Mouse (Mus musculus) CH12.LX (cell line): ENCODE data around the gene Siglec1. TPM values are rescaled to one million over a fixed set of nuclear protein-coding genes. Genes with fewer than 3 reads are reported as not detected.

Experiments used
- DNase-seq: peaks from one replicate; pipeline ENCODE4 v3.0.0-alpha.2; 2013; ENCODE audit errors: extremely low read depth
- H3K27ac ChIP-seq: 2 replicates; pipeline ENCODE4 v1.5.1; 2012; ENCODE audit warnings: low read depth, mild to moderate bottlenecking, control low read depth, moderate library complexity; ENCODE audit not compliant: insufficient read depth
- H3K27me3 ChIP-seq: replicated peaks from 2 replicates; pipeline ENCODE3; 2012; ENCODE audit warnings: inconsistent platforms
- H3K36me3 ChIP-seq, 2 experiments: replicated peaks in 1 of 2; 2 replicates each; pipeline versions ENCODE3 to v1.6.1; 2012; ENCODE audit warnings: inconsistent platforms in 1 of 2, low read length in 1 of 2, mild to moderate bottlenecking in 1 of 2, mixed read lengths in 1 of 2, moderate library complexity in 1 of 2; ENCODE audit not compliant: control insufficient read depth in 1 of 2, insufficient read depth in 1 of 2
- H3K4me1 ChIP-seq, 2 experiments: 2 replicates each; pipeline ENCODE4 v1.6.1; 2012; ENCODE audit warnings: inconsistent platforms in 1 of 2, moderate library complexity in 1 of 2; ENCODE audit not compliant: insufficient read depth in 2 of 2, control insufficient read depth in 1 of 2
- H3K4me2 ChIP-seq: 2 replicates; pipeline ENCODE4 v1.6.1; 2012; ENCODE audit warnings: low read depth, mild to moderate bottlenecking, control low read depth; ENCODE audit not compliant: poor library complexity, insufficient read depth, severe bottlenecking
- H3K4me3 ChIP-seq, 3 experiments: fragments of 150-350 bp in 1 of 3; sonication (generic) in 1 of 3; replicated peaks in 1 of 3; 2 replicates each; pipeline versions ENCODE3 to v1.5.1; 2011 to 2012; ENCODE audit warnings: low read depth in 2 of 3, low read length in 2 of 3, mild to moderate bottlenecking in 2 of 3, moderate library complexity in 2 of 3, control low read depth in 1 of 3, improper control_type of control experiment in 1 of 3, inconsistent platforms in 1 of 3, mixed read lengths in 1 of 3; ENCODE audit not compliant: poor library complexity in 1 of 3
- H3K79me2 ChIP-seq: replicated peaks from 2 replicates; pipeline ENCODE4 v1.6.1; 2012; ENCODE audit warnings: mild to moderate bottlenecking, moderate library complexity; ENCODE audit not compliant: control insufficient read depth, poor library complexity, insufficient read depth, severe bottlenecking; ENCODE audit errors: extremely low read depth
- H3K9ac ChIP-seq: 2 replicates; pipeline ENCODE4 v1.6.1; 2012; ENCODE audit warnings: low read depth, mild to moderate bottlenecking, control low read depth, moderate library complexity; ENCODE audit not compliant: insufficient read depth
- H3K9me3 ChIP-seq: replicated peaks from 2 replicates; pipeline ENCODE3; 2012; ENCODE audit warnings: low read length, inconsistent platforms, mixed read lengths
- CHD1 ChIP-seq: IDR thresholded peaks from 2 replicates; pipeline ENCODE4 v1.6.1; 2012; ENCODE audit warnings: low read depth, low read length, improper control_type of control experiment, inconsistent platforms
- CHD2 ChIP-seq: IDR thresholded peaks from 2 replicates; pipeline ENCODE4 v1.6.1; 2011; ENCODE audit warnings: low read length, improper control_type of control experiment
- CTCF ChIP-seq, 2 experiments: IDR thresholded peaks in 1 of 2; conservative IDR thresholded peaks in 1 of 2; 2 replicates each; pipeline ENCODE4 v1.5.1; 2011 to 2012; ENCODE audit warnings: low read depth in 2 of 2, low read length in 2 of 2, improper control_type of control experiment in 1 of 2, inconsistent platforms in 1 of 2, mild to moderate bottlenecking in 1 of 2, moderate library complexity in 1 of 2
- ELF1 ChIP-seq: IDR thresholded peaks from 2 replicates; pipeline ENCODE4 v1.6.1; 2014; ENCODE audit warnings: low read depth, mild to moderate bottlenecking, inconsistent platforms, low read length, improper control_type of control experiment
- EP300 ChIP-seq: IDR thresholded peaks from 2 replicates; pipeline ENCODE4 v1.6.1; 2011; ENCODE audit warnings: low read length, improper control_type of control experiment
- ETS1 ChIP-seq: conservative IDR thresholded peaks from 2 replicates; pipeline ENCODE4 v1.6.1; 2012; ENCODE audit warnings: low read depth, mild to moderate bottlenecking, inconsistent platforms, low read length, improper control_type of control experiment, moderate library complexity
- GABPA ChIP-seq: IDR thresholded peaks from 2 replicates; pipeline ENCODE4 v1.6.1; 2012; ENCODE audit warnings: low read depth, low read length, improper control_type of control experiment, inconsistent platforms; ENCODE audit not compliant: insufficient replicate concordance
- JUND ChIP-seq: conservative IDR thresholded peaks from 2 replicates; pipeline ENCODE4 v1.6.1; 2011; ENCODE audit warnings: low read depth, low read length, improper control_type of control experiment
- KAT2A ChIP-seq: IDR thresholded peaks from 2 replicates; pipeline ENCODE4 v1.6.1; 2012; ENCODE audit warnings: low read length, improper control_type of control experiment, inconsistent platforms; ENCODE audit not compliant: insufficient replicate concordance
- MAFK ChIP-seq: IDR thresholded peaks from 2 replicates; pipeline ENCODE4 v1.6.1; 2011; ENCODE audit warnings: low read length, improper control_type of control experiment; ENCODE audit not compliant: insufficient replicate concordance
- MAZ ChIP-seq: IDR thresholded peaks from 2 replicates; pipeline ENCODE4 v1.6.1; 2012; ENCODE audit warnings: low read depth, mild to moderate bottlenecking, inconsistent platforms, low read length, improper control_type of control experiment, moderate library complexity
- MEF2A ChIP-seq: IDR thresholded peaks from 2 replicates; pipeline ENCODE4 v1.6.1; 2014; ENCODE audit warnings: low read depth, mild to moderate bottlenecking, inconsistent platforms, low read length, improper control_type of control experiment, borderline replicate concordance
- NRF1 ChIP-seq: IDR thresholded peaks from 2 replicates; pipeline ENCODE4 v1.6.1; 2014; ENCODE audit warnings: low read depth, mild to moderate bottlenecking, inconsistent platforms, low read length, improper control_type of control experiment, moderate library complexity
- RAD21 ChIP-seq: IDR thresholded peaks from 2 replicates; pipeline ENCODE4 v1.6.1; 2011; ENCODE audit warnings: low read depth, mild to moderate bottlenecking, low read length, improper control_type of control experiment, moderate library complexity
- SIN3A ChIP-seq: IDR thresholded peaks from 2 replicates; pipeline ENCODE4 v1.6.1; 2012; ENCODE audit warnings: low read length, improper control_type of control experiment, inconsistent platforms
- TCF12 ChIP-seq: IDR thresholded peaks from 2 replicates; pipeline ENCODE4 v1.6.1; 2014; ENCODE audit warnings: low read depth, mild to moderate bottlenecking, inconsistent platforms, low read length, improper control_type of control experiment
- USF2 ChIP-seq: conservative IDR thresholded peaks from 2 replicates; pipeline ENCODE4 v1.6.1; 2011; ENCODE audit warnings: low read depth, low read length, improper control_type of control experiment
- ZC3H11A ChIP-seq: IDR thresholded peaks from 2 replicates; pipeline ENCODE4 v1.6.1; 2012; ENCODE audit warnings: low read depth, mild to moderate bottlenecking, inconsistent platforms, low read length, improper control_type of control experiment
- ZKSCAN1 ChIP-seq: IDR thresholded peaks from 2 replicates; pipeline ENCODE4 v1.6.1; 2012; ENCODE audit warnings: low read depth, inconsistent platforms, low read length, improper control_type of control experiment, borderline replicate concordance
- ZMIZ1 ChIP-seq: IDR thresholded peaks from 2 replicates; pipeline ENCODE4 v1.6.1; 2012; ENCODE audit warnings: low read depth, mild to moderate bottlenecking, inconsistent platforms, low read length, improper control_type of control experiment
- dilution Hi-C: fragments of 300-500 bp; cut with MboI; formaldehyde crosslinking; loops from 2 replicates; pipeline ENCODE4 v1.14.3; 2020; ENCODE audit warnings: low sequenced_read_pairs; ENCODE audit not compliant: extremely low pct_unique_long_range_greater_than_20kb, extremely low pct_ligation_motif_present
- in situ Hi-C: fragments of 300-500 bp; cut with MboI; formaldehyde crosslinking; loops from 3 replicates; pipeline ENCODE4 v1.14.3; 2019; ENCODE audit warnings: low sequenced_read_pairs, low pct_ligation_motif_present, low pct_unique_long_range_greater_than_20kb, mixed read lengths
- polyA plus RNA-seq: library from polyadenylated mRNA; unstranded; fragments of >175 nt; gene quantifications from 2 replicates; pipeline ENCODE4 v1.2.1, GENCODE M21; 2012; ENCODE audit warnings: low read depth; ENCODE audit not compliant: insufficient read length
- total RNA-seq, 2 experiments: library from RNA; depleted of rRNA; stranded (reverse); fragments of 300-350 nt in 1 of 2; fragments of >200 nt in 1 of 2; gene quantifications; 2 replicates each; pipeline ENCODE4 v1.2.3; 2012 to 2014

Gene Siglec1
- total RNA-seq (2012; rRNA removed) (0.04 TPM in 1 of 2 replicates, not detected in the other), total RNA-seq (2014; rRNA removed) (not detected in 2 replicates), polyA plus RNA-seq (0.05 TPM in 1 of 2 replicates, not detected in the other)

GRCm38 (mm10) chr2:131086667-131087390, at the start of gene Siglec1:
Siglec1 (minus strand) TSS chr2:131086765.
- no peak within 1 kb of the TSS for H3K27ac ChIP-seq
- no peaks in the 10 kb centered on the region for H3K79me2 ChIP-seq
- no peak for DNase-seq
- no peaks in the 10 kb centered on the region for H3K36me3 ChIP-seq
- H3K4me3 ChIP-seq = no peak within 1 kb of the TSS
- no peak within 1 kb of the TSS for H3K9ac ChIP-seq
- in situ Hi-C loops = loop anchor here (25.0 kb wide), 1 partner anchor 425 kb away; no protein-coding TSS in a partner anchor
- peaks cover 0 to 4% of the 10 kb centered on the region in 2 experiments; a peak in 2 of 4 replicates for H3K4me1 ChIP-seq
- H3K4me2 ChIP-seq = no peak within 1 kb of the TSS
- H3K9me3 ChIP-seq = no peaks in the 10 kb centered on the region
- TF ChIP-seq GABPA = no peak
- TF ChIP-seq EP300 = no peak
- TF ChIP-seq SIN3A = no peak
- no peak for TF ChIP-seq USF2
- no peak for TF ChIP-seq ETS1
- TF ChIP-seq CHD1 = no peak
- TF ChIP-seq MEF2A = no peak
- no peak for TF ChIP-seq ZKSCAN1
- TF ChIP-seq ZMIZ1 = no peak
- TF ChIP-seq ELF1 = no peak
- no peak for TF ChIP-seq TCF12
- no peak for TF ChIP-seq MAZ
- dilution Hi-C loops = no loop called here
- H3K27me3 ChIP-seq = peaks cover 11% of the 10 kb centered on the region

GRCm38 (mm10) chr2:131135521-131136139, 49.1 kb upstream of the Siglec1 start:
- Histone ChIP-seq H3K4me3 (no peak overlapping the region), H3K9me3 (no peaks in the 10 kb centered on the region), H3K9ac (no peak overlapping the region), H3K36me3 (peaks cover 0 to 18% of the 10 kb centered on the region in 2 experiments), H3K4me2 (no peak overlapping the region), H3K4me1 (no peaks in the 10 kb centered on the region), H3K27me3 (no peaks in the 10 kb centered on the region), H3K27ac (no peak overlapping the region), H3K79me2 (no peaks in the 10 kb centered on the region)
- TF ChIP-seq ZC3H11A (no peak), CHD2 (no peak), RAD21 (no peak), USF2 (no peak), MAZ (no peak), CTCF (conservative IDR thresholded peaks at IDR 0.05 in 1 of 2, IDR thresholded peaks at IDR 0.05 in 1 of 2; ENCODE audit: low read depth in 2 of 2, low read length in 2 of 2) (no peak), CHD1 (no peak), NRF1 (no peak), KAT2A (no peak), MAFK (no peak), JUND (no peak)
- dilution Hi-C loops = no loop called here
- no peak for DNase-seq
- in situ Hi-C loops = no loop called here
